ENCODE assay signal across 26 mouse cellular contexts in the genomic region with DNA sequence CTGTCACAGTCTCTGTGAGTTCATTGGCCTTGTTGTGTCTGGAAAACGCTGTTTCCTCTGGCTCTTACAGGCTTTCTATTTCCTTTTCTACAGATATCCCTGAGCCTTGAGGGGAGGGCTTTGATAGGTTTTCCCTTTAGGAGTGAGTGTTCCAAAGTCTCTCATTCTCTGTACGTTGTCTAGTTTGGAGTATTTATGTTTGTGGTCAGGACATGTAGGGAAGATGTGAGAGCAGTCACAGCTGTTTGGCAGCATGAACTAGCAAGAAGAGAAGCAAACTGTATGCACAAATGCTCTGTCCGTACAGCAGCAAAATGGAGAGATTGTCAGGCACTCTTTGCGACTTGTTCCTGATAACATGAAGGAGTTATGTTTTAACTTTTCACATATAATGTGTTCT. TPM values are rescaled to one million over a fixed set of nuclear protein-coding genes. Genes with fewer than 3 reads are reported as not detected.
DNase-seq lines count a peak whose midpoint lies in the region; ATAC-seq lines count a peak whose summit lies in the region.
"Had no signal": no experiment of that assay in that cellular context is flagged by ENCODE, and none has a peak within 500 bp of the region (broad histone marks: within the 10 kb centered on the region; RNA-seq: fewer than 3 reads in every experiment).

No protein-coding gene starts in this region.

- no peak overlapping the region for H3K4me3 ChIP-seq in heart, embryonic 16.5 days (ENCODE audit: low read length)
- H3K4me3 ChIP-seq in kidney, embryonic 16.5 days (ENCODE audit: low read length): no peak overlapping the region
- H3K4me3 ChIP-seq in brown adipose tissue, adult 24 weeks (ENCODE audit: insufficient read depth, low read depth, low read length): no peak overlapping the region
- H3K4me3 ChIP-seq: embryonic facial prominence, embryonic 12.5 days; embryonic facial prominence, embryonic 15.5 days; heart, embryonic 12.5 days; heart, embryonic 15.5 days had no signal

- ATAC-seq in heart, embryonic 16.5 days (replicated peaks; ENCODE audit: extremely low read depth, insufficient read depth, low FRiP score): no peak
- no peak for ATAC-seq in kidney, embryonic 16.5 days (ENCODE audit: low FRiP score, low TSS enrichment)
- ATAC-seq: forebrain, embryonic 14.5 days; forebrain, postnatal 0 days; hindbrain, postnatal 0 days; inflammation-experienced regulatory T-cells, adult 6 months; Patski had no signal

- 0 out of 2 replicates have a peak overlapping the region, but pooled peaks have one; percentile 3 for H3K27ac ChIP-seq in heart, embryonic 16.5 days (ENCODE audit: low read length)
- peak overlapping the region; percentile 18; the same call in 1 of the 2 replicates for H3K27ac ChIP-seq in kidney, embryonic 16.5 days (ENCODE audit: low read length)
- H3K27ac ChIP-seq in brown adipose tissue, adult 24 weeks (replicated peaks; ENCODE audit: low read depth, low read length): peak overlapping the region; percentile 57
- H3K27ac ChIP-seq: embryonic facial prominence, embryonic 12.5 days; embryonic facial prominence, embryonic 15.5 days; hindbrain, embryonic 14.5 days; hindbrain, postnatal 0 days had no signal

- peaks cover 17% of the 10 kb centered on the region for H3K4me1 ChIP-seq in heart, embryonic 16.5 days (ENCODE audit: control insufficient read depth, insufficient read depth, low read length)
- H3K4me1 ChIP-seq in kidney, embryonic 16.5 days (ENCODE audit: insufficient read depth, low read length): peaks cover 13% of the 10 kb centered on the region
- no peaks in the 10 kb centered on the region for H3K4me1 ChIP-seq in brown adipose tissue, adult 24 weeks (ENCODE audit: control insufficient read depth, insufficient read depth, insufficient read length, low read length)

- WGBS in heart, embryonic 16.5 days: 54% methylated on average over 4 of the region's 4 CpGs
- 57% methylated on average over 4 of the region's 4 CpGs for WGBS in kidney, embryonic 16.5 days

- H3K4me2 ChIP-seq in heart, embryonic 16.5 days (ENCODE audit: low read depth, low read length): no peak overlapping the region
- H3K4me2 ChIP-seq in kidney, embryonic 16.5 days (replicated peaks; ENCODE audit: low read depth, low read length): no peak overlapping the region
- H3K4me2 ChIP-seq: embryonic facial prominence, embryonic 12.5 days; embryonic facial prominence, embryonic 15.5 days; heart, embryonic 12.5 days; heart, embryonic 15.5 days; hindbrain, embryonic 14.5 days had no signal

- H3K36me3 ChIP-seq in heart, embryonic 16.5 days (ENCODE audit: control insufficient read depth, insufficient read depth): no peaks in the 10 kb centered on the region
- H3K36me3 ChIP-seq in kidney, embryonic 16.5 days (ENCODE audit: insufficient read depth, low read length): no peaks in the 10 kb centered on the region
- H3K36me3 ChIP-seq: heart, embryonic 15.5 days had no signal

- H3K9ac ChIP-seq in heart, embryonic 16.5 days (ENCODE audit: low read length): no peak overlapping the region
- H3K9ac ChIP-seq in kidney, embryonic 16.5 days (replicated peaks; ENCODE audit: low read length): no peak overlapping the region
- H3K9ac ChIP-seq: embryonic facial prominence, embryonic 12.5 days; embryonic facial prominence, embryonic 15.5 days; forebrain, postnatal 0 days; heart, embryonic 12.5 days; heart, embryonic 15.5 days; hindbrain, embryonic 14.5 days had no signal

- no peaks in the 10 kb centered on the region for H3K27me3 ChIP-seq in heart, embryonic 16.5 days (ENCODE audit: control insufficient read depth, insufficient read depth, low read length)
- no peaks in the 10 kb centered on the region for H3K27me3 ChIP-seq in kidney, embryonic 16.5 days (ENCODE audit: insufficient read depth, low read length)
- H3K27me3 ChIP-seq: embryonic facial prominence, embryonic 12.5 days; embryonic facial prominence, embryonic 15.5 days; heart, embryonic 12.5 days; heart, embryonic 15.5 days; Patski had no signal

- H3K9me3 ChIP-seq in heart, embryonic 16.5 days (replicated peaks; ENCODE audit: control insufficient read depth, low read length): no peaks in the 10 kb centered on the region
- no peaks in the 10 kb centered on the region for H3K9me3 ChIP-seq in kidney, embryonic 16.5 days (ENCODE audit: low read length)
- H3K9me3 ChIP-seq: embryonic facial prominence, embryonic 12.5 days; embryonic facial prominence, embryonic 15.5 days; heart, embryonic 12.5 days; heart, embryonic 15.5 days had no signal

- DNase-seq in heart, postnatal 4 days: no peak
- no peak for DNase-seq in kidney, adult 9 months
- peak; percentile 24 to 31 for DNase-seq in kidney, postnatal 4 days
- DNase-seq in kidney, adult 18-20 months: no peak
- DNase-seq in Muller cell, postnatal 12 days (ENCODE audit: inconsistent ontology term): no peak
- DNase-seq: adrenal gland, postnatal 36 days; cerebellum, adult 11 months; cerebellum, adult 2 months; cerebellum, adult 9-11 months; cerebellum, postnatal 25 days; forebrain, postnatal 0 days; gastrocnemius, postnatal 10 days; gastrocnemius, postnatal 36 days; heart, postnatal 36 days had no signal

RNA-seq across cellular contexts. Expression of gene Fktn, which starts 3.7 kb away (rescaled TPM):
- 16.5 and 18.7 TPM in 2 replicates for polyA plus RNA-seq in heart, embryonic 16.5 days (2015; fragmentation: Nextera tagmentation; extraction: Ambion mirVana)
- 10 to 100 TPM; 12.4 to 13.5 TPM for total RNA-seq in heart, postnatal 4 days (2021)
- polyA plus RNA-seq in kidney, embryonic 16.5 days (2015; fragmentation: Nextera tagmentation; extraction: Ambion mirVana): 19.7 and 22.0 TPM in 2 replicates
- 21.2 and 22.3 TPM in 2 replicates for polyA plus RNA-seq in brown adipose tissue, adult 24 weeks (2012; ENCODE audit: insufficient read depth, insufficient read length, missing spikeins)

Comparison
In these comparisons a context has a peak if more than half of its experiments do, and no peak if none do; other contexts are left out.
1. DNase-seq: peak in kidney, postnatal 4 days (2 of 2); none in heart, postnatal 4 days (single experiment), kidney, adult 9 months (single experiment), kidney, adult 18-20 months (single experiment) and Muller cell, postnatal 12 days (single experiment).
2. H3K27ac ChIP-seq: peak in every context shown above with its lines; median percentile 57 in brown adipose tissue, adult 24 weeks; 18 in kidney, embryonic 16.5 days; 3 in heart, embryonic 16.5 days.